Mouse (Mus musculus) lung, embryonic 16.5 days (tissue): ENCODE data around the gene Inhbc. TPM values are rescaled to one million over a fixed set of nuclear protein-coding genes. Genes with fewer than 3 reads are reported as not detected.
A peak's percentile ranks its signal among the peaks of the same experiment; 100 is the strongest.

ENCODE experiments used
- ATAC-seq: fragments of 200-750 bp; cut with Nextera tagmentation; 2 replicates; pipeline ENCODE4 v1.8.0; 2017; ENCODE audit warnings: low read depth, mild to moderate bottlenecking, moderate library complexity
- H3K27ac ChIP-seq: fragments of 300-500 bp; sonication (generic); 2 replicates; pipeline ENCODE4 v1.5.1; 2014; ENCODE audit warnings: mild to moderate bottlenecking, control low read depth, low read length
- H3K27me3 ChIP-seq: fragments of 300-500 bp; sonication (generic); 2 replicates; pipeline ENCODE4 v1.6.1; 2014; ENCODE audit warnings: low read depth, low read length, mixed read lengths; ENCODE audit not compliant: control insufficient read depth, insufficient read depth
- H3K36me3 ChIP-seq: fragments of 300-500 bp; sonication (generic); 2 replicates; pipeline ENCODE4 v1.6.1; 2014; ENCODE audit warnings: low read length; ENCODE audit not compliant: control insufficient read depth, insufficient read depth
- H3K4me1 ChIP-seq: fragments of 300-500 bp; sonication (generic); replicated peaks from 2 replicates; pipeline ENCODE4 v1.6.1; 2014; ENCODE audit warnings: low read length, mixed read lengths; ENCODE audit not compliant: control insufficient read depth, insufficient read depth
- H3K4me2 ChIP-seq: fragments of 300-500 bp; sonication (generic); 2 replicates; pipeline ENCODE4 v1.6.1; 2014; ENCODE audit warnings: low read depth, low read length, control low read depth
- H3K4me3 ChIP-seq: fragments of 300-500 bp; sonication (generic); 2 replicates; pipeline ENCODE4 v1.5.1; 2014; ENCODE audit warnings: mild to moderate bottlenecking, low read length, control low read depth
- H3K9ac ChIP-seq: fragments of 300-500 bp; sonication (generic); 2 replicates; pipeline ENCODE4 v1.6.1; 2014; ENCODE audit warnings: low read length, control low read depth
- H3K9me3 ChIP-seq: fragments of 300-500 bp; sonication (generic); 2 replicates; pipeline ENCODE4 v1.6.1; 2016; ENCODE audit warnings: low read length; ENCODE audit not compliant: control insufficient read depth
- WGBS: fragments of 180-500 bp; shearing (Covaris S2); extraction: QIAGEN DNeasy Blood & Tissue Kit; methylation state at CpG from one replicate; pipeline ENCODE4 v1.1.7; 2014; 5-methylcytosine and 5-hydroxymethylcytosine counted together
- polyA plus RNA-seq: library from polyadenylated mRNA; unstranded; fragments of >200 nt; fragmentation: Nextera tagmentation; extraction: Ambion mirVana; gene quantifications from 2 replicates; pipeline ENCODE4 v1.2.1, GENCODE M21; 2015

Inhbc gene
- polyA plus RNA-seq, 1 experiment from 2014 or later: not detected

DNA sequence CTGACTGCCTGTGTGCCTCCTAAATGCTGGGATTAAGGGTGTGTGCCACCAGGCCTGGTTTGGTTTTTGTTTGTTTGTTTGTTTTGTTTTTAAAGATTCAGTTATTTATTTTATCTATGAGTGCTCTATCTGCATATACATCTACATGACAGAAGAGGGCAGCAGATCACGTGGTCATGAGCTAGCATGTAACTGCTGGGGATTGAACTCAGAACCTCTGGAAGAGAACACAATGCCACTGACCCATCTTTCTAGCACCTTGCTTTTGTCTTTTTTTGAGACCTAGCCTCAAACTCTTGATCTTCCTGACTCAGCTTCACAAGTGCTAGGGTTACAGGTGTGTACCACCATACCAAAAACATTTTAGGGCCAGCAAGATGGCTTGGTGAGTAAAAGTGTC is 35.0 kb downstream of the Inhbc start:
- no peak overlapping the region for H3K4me3 ChIP-seq
- 54% methylated on average over 1 of the region's 1 CpGs for WGBS
- no peak overlapping the region for H3K9ac ChIP-seq
- H3K27ac ChIP-seq: no peak overlapping the region
- H3K9me3 ChIP-seq: no peaks in the 10 kb centered on the region
- ATAC-seq: no peak
- peaks cover 8% of the 10 kb centered on the region; the same call in 1 of the 2 replicates for H3K36me3 ChIP-seq
- H3K4me2 ChIP-seq: no peak overlapping the region
- H3K4me1 ChIP-seq: peaks cover 6% of the 10 kb centered on the region
- peaks cover 3% of the 10 kb centered on the region; the same call in 1 of the 2 replicates for H3K27me3 ChIP-seq

DNA sequence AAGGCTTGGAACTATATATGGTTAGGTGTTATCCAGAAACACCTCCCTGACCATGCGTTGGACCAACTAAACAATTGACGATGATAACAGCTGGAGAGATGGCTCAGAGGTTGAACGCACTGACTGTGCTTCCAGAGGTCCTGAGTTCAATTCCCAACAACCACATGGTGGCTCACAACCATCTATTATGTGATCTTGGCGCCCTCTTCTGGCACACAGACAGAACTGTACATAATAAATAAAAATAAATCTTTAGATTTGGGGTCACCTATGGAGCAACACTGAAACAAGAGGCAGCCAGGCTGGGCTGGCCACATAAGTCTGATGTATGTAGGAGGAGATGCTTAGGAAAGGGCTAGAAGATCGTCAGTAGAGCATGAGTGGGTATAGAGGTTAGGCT is 37.1 kb downstream of the Inhbc start:
- no peak for ATAC-seq
- Histone ChIP-seq H3K4me3 (no peak overlapping the region), H3K36me3 (peaks cover 8% of the 10 kb centered on the region; the same call in 1 of the 2 replicates), H3K27ac (no peak overlapping the region), H3K9me3 (no peaks in the 10 kb centered on the region), H3K4me1 (no peaks in the 10 kb centered on the region), H3K4me2 (no peak overlapping the region), H3K27me3 (peaks cover 9% of the 10 kb centered on the region), H3K9ac (no peak overlapping the region)
- WGBS: 63% methylated on average over 5 of the region's 5 CpGs

DNA sequence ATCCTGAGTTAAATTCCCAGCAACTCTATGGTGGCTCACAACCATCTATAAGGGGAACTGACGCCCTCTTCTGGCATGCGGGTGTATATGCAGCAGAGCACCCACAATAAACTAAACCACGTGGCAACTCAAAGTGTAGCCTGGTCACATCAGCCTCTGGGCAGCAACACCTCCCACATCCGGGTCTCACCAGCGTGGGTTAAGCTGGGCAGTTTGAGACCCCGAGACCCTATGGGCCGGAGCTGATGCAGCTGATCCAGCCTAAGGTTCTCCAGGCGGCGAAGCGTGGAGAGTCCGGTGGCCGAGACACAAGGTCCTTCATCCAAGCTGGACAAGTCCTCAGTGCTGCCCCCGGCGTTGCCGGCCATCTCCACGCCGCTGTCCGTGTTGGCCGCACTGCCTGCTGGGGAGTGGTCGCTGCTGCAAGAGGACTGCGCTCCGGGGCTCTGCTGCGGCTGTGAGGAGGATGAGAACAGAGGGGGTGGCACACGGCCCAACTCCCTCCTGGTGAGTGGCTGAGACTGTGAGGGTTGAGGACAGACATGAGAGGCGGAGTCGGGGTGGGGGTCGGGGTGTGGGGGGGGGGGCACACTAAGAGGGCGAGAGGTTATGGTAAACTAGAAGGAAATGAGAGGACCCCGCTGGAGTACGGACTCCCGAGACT is 37.9 kb downstream of the Inhbc start:
- ATAC-seq: no peak
- Histone ChIP-seq H3K27me3 (peaks cover 17% of the 10 kb centered on the region), H3K4me2 (no peak overlapping the region), H3K9me3 (no peaks in the 10 kb centered on the region; the same call in 1 of the 2 replicates), H3K4me3 (no peak overlapping the region), H3K4me1 (no peaks in the 10 kb centered on the region), H3K36me3 (peaks cover 8% of the 10 kb centered on the region; the same call in 1 of the 2 replicates), H3K27ac (no peak overlapping the region), H3K9ac (no peak overlapping the region)
- WGBS: 50% methylated on average over 31 of the region's 31 CpGs

DNA sequence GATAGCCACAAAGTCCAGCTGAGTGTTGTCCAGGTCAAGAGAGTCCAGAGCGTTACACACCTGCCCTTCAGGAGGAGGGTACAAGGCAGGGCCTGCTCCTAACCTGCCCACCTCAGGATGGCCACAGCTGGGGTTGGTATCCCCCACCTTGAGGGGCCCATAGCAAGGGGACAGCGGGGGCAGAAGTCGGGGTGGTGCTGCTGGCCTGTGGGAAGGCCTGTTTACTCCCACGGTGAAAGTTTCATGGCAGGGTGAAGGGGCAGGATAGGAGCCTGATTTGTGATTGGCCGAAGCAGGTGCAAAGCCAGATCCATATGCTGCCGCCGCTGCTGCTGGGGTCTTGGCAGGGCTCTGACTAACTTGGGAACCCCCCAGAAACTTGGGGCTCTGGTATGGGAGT is 40.0 kb downstream of the Inhbc start:
- H3K27me3 ChIP-seq: peaks cover 38% of the 10 kb centered on the region
- 72% methylated on average over 7 of the region's 7 CpGs for WGBS

DNA sequence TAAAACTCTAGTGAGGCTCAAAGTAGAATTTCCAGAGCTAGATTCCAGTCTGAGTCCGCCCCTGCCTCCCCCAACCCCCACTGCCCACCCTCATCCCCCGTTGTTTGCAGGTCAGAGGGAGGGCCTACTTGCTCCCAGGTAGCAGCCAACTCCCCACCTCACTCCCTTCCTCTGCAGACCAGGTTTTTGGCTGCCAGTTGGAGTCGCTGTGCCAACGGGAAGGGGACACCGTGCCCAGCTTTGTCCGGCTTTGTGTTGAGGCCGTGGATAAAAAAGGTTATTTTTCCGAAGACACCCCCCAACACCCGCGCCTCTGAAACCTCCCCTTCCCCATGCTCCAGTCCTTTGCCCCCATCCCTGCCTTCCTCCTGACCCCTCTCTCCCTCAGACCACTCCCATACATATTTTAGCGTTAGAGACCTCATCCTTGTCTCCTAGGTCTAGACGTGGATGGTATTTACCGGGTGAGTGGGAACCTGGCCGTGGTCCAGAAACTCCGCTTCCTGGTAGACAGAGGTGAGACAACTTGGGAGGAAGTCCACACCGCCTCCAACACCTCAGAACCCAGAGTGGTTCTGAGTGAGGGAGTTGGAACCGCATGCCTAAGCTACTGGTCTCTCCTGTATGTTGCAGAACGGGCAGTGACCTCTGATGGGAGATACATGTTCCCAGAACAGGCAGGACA is 42.6 kb downstream of the Inhbc start:
- 40% methylated on average over 18 of the region's 18 CpGs for WGBS
- Histone ChIP-seq H3K4me2 (no peak overlapping the region), H3K27me3 (peaks cover 45% of the 10 kb centered on the region), H3K36me3 (no peaks in the 10 kb centered on the region), H3K9ac (no peak overlapping the region), H3K9me3 (peaks cover 4% of the 10 kb centered on the region; the same call in 1 of the 2 replicates), H3K27ac (no peak overlapping the region), H3K4me1 (peaks cover 11% of the 10 kb centered on the region), H3K4me3 (no peak overlapping the region)
- no peak for ATAC-seq

More for the DNA sequence above, 40.0 kb downstream of the Inhbc start:
- Histone ChIP-seq H3K4me1 (peaks cover 11% of the 10 kb centered on the region), H3K4me3 (no peak overlapping the region), H3K27ac (no peak overlapping the region), H3K36me3 (peaks cover 8% of the 10 kb centered on the region; the same call in 1 of the 2 replicates), H3K9ac (no peak overlapping the region), H3K9me3 (peaks cover 4% of the 10 kb centered on the region; the same call in 1 of the 2 replicates), H3K4me2 (no peak overlapping the region)
- ATAC-seq: no peak

DNA sequence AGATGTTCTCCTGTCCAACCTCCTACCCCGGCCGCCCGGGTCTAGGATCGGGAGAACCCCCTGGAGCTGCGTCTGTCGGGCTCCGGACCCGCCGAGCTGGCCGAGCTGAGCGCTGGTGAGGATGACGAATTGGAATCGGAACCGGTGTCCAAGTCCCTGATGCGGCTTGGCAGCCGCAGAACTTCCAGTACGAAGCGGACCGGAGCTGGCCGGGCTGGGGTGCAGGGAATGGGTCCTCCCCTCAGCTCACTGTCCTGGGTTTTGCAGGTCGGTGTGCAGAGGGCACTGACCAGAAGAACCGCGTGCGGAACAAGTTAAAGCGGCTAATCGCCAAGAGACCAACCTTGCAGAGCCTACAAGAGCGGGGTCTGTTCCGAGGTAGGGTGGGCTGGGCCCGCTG is 43.4 kb downstream of the Inhbc start:
- Histone ChIP-seq H3K9me3 (peaks cover 4% of the 10 kb centered on the region; the same call in 1 of the 2 replicates), H3K27me3 (peaks cover 45% of the 10 kb centered on the region), H3K9ac (peak overlapping the region; percentile 58), H3K4me3 (peak overlapping the region; percentile 51), H3K4me1 (peaks cover 11% of the 10 kb centered on the region), H3K27ac (no peak overlapping the region), H3K4me2 (peak overlapping the region; percentile 76), H3K36me3 (no peaks in the 10 kb centered on the region)
- ATAC-seq: no peak; the same call in 1 of the 2 replicates
- WGBS: 7% methylated on average over 29 of the region's 29 CpGs

DNA sequence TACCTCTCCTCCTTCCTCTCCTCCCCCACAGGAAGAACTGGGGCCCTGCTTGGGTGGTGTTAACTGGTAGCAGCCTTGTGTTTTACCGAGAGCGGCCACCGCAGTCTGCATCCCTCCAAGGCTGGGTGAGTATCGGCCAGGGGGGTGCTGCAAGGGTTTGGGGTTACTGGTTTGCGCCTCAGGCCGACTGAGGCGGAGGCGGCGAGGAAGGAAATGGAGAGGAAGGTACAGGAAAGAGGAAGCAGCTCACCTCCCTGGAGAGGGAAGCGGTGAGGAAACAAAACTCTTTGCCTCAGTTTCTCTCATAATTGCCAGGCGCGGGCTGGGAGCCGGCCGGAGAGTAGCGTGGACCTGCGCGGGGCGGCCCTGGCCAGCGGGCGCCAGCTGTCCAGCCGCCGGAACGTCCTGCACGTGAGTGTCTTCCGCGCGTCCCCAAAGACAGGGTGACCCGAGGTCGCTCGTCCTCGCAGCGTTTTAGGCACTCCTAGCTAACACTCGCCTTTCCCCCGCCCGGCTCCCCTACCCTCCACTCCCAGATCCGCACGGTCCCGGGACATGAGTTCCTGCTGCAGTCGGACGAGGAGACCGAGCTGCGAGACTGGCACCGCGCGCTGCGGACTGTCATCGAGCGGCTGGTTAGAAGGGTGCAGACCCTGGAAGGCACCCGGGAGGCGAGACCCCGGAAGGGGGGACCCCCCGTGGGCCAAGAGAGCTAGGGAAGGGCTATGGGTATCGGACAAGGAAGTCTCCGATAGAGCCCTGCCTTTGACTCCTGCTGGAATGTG is 44.0 kb downstream of the Inhbc start:
- ATAC-seq: peak; percentile 15; the same call in 1 of the 2 replicates
- Histone ChIP-seq H3K27me3 (peaks cover 45% of the 10 kb centered on the region), H3K27ac (no peak overlapping the region), H3K4me2 (peak overlapping the region; percentile 76), H3K4me3 (peak overlapping the region; percentile 51), H3K36me3 (no peaks in the 10 kb centered on the region), H3K4me1 (peaks cover 11% of the 10 kb centered on the region), H3K9me3 (peaks cover 4% of the 10 kb centered on the region; the same call in 1 of the 2 replicates), H3K9ac (peak overlapping the region; percentile 58)
- WGBS: 1% methylated on average over 54 of the region's 54 CpGs

DNA sequence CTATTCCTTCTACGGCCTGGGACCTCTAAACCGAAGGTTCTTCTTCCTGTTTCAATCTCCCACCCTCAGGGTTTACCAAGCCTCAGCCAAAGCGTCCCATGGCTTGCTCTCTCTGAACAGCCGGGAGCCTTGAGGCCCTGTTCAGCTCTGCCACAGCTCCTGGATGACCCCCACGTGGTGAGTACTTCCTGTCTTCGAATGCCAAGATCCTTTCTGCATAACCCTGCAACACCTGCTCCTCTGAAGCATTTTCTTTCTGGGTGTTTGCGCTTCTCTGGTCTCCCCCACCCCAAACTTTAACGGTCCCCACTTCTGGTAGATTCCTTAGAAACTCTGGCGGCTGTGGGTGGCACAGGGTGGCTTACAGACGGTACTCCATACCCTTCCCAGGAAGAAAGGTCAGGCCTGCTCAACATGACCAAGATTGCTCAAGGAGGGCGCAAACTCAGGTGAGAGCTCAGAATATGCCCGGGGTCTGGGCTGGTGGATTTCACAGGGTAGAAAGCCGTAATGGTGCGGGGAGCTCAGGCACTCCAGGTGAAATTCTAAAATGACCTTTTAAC is 44.7 kb downstream of the Inhbc start:
- peaks cover 45% of the 10 kb centered on the region for H3K27me3 ChIP-seq
- no peak overlapping the region for H3K9ac ChIP-seq
- no peak overlapping the region for H3K27ac ChIP-seq

More for the DNA sequence above, 44.7 kb downstream of the Inhbc start:
- Histone ChIP-seq H3K9me3 (peaks cover 4% of the 10 kb centered on the region; the same call in 1 of the 2 replicates), H3K4me1 (peaks cover 11% of the 10 kb centered on the region), H3K4me2 (peak overlapping the region; percentile 76), H3K36me3 (no peaks in the 10 kb centered on the region), H3K4me3 (peak overlapping the region; percentile 51)
- no peak for ATAC-seq
- 30% methylated on average over 14 of the region's 14 CpGs for WGBS
